Mouse (Mus musculus) layer of hippocampus, adult 2 months (tissue): ENCODE data around the gene Tmem200b. TPM values are rescaled to one million over a fixed set of nuclear protein-coding genes. Genes with fewer than 3 reads are reported as not detected.
A peak's percentile ranks its signal among the peaks of the same experiment; 100 is the strongest.

Experiments used
- DNase-seq, 2 experiments: peaks; one replicate each; pipeline ENCODE4 v3.0.0; 2022; ENCODE audit warnings: low spot score in 2 of 2
- H3K27ac ChIP-seq: fragments of 200-600 bp; 2 replicates; pipeline ENCODE4 v1.8.1; 2022
- H3K4me3 ChIP-seq: fragments of 200-600 bp; 2 replicates; pipeline ENCODE4 v1.8.1; 2022; ENCODE audit warnings: mild to moderate bottlenecking
- CTCF ChIP-seq: fragments of 200-600 bp; conservative IDR thresholded peaks from 2 replicates; pipeline ENCODE4 v1.8.1; 2022; ENCODE audit warnings: antibody characterized with exemption, mild to moderate bottlenecking, moderate library complexity
- total RNA-seq, 2 experiments: library from RNA; stranded (reverse); gene quantifications; 2 replicates each; pipeline ENCODE4 v1.2.3; 2021

Tmem200b gene
- total RNA-seq, 2 experiments from 2014 or later, result 1.5 to 1.7 TPM

DNA sequence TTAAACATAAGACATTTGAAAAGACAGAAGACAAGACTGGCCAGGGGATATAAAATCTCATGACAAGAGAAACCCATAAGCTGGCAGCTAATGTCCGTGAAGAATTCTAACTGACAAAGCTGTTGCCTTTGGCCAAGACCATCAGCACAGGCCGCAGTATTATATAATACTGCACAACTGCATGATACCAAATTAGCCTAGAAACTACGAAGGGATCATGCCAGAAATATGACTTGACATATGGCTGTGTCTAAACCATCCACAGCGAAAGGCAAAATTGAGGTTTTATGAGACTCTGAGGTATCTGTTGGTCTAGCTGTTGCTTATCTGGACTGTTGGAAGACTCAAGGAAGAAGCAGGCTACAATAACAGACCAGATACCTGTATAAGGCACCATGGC lies 19.3 kb downstream of the Tmem200b start:
- TF ChIP-seq CTCF, result no peak
- DNase-seq, result no peak
- no peak overlapping the region for H3K4me3 ChIP-seq
- no peak overlapping the region for H3K27ac ChIP-seq

DNA sequence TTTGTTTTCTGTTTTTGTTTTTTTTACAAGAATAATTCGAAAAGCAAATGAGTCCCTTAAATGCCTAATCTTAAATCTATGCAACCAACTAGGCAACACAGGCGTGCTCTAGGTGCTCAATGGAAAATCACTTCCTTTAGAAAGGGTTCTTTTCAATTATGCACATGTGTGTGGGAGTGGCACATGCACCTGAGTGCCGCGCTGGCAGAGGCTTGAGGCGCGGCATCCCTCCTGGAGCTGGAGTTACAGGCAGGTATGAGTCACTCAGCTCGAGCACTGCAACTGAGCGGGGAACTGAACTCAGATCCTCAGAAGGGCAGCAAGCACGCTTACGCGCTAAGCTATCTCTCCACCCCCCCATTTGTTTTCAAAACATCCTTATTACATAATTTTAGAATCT lies 26.3 kb downstream of the Tmem200b start:
- no peak overlapping the region for H3K4me3 ChIP-seq
- no peak for DNase-seq
- no peak for TF ChIP-seq CTCF
- no peak overlapping the region for H3K27ac ChIP-seq

DNA sequence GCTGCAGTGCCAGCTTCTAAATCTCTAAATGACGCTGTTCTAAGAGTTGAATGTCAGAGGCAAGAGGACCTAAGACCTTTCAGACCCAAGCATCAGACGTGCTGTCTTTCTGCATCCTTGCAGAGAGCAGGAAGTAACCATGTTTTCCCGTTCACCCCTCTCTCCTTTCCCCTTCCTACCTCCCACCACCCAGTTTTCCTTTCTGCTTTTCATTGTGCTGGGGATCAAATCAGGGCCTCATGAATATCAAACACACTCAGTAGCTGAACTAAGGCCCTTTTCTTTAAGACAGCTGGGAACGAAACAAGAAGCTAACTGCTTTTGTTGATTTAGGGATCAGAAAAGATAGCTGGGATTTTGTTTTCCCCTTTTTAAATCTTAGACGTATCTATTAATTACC lies 28.3 kb downstream of the Tmem200b start:
- Histone ChIP-seq H3K27ac (no peak overlapping the region), H3K4me3 (no peak overlapping the region)
- TF ChIP-seq CTCF, result no peak
- DNase-seq, result no peak

DNA sequence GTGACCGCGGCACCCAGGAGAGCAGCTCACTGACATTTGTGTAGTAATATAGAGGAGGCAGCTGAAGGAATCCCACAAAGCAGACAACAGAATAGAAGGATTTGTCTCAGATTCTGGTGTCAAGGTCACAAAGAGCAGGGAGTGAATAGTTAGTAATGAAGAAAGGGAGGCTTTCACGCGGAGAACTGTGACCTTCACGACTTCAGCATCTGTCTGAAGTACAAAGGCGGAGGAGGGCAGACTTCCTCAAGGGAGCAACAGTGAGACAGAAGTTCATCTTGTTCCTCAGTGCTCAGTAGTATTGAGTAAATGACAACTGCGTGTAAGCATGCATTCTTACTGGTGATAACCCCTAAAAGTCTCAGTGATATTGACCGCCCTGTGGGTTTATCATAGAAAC lies 29.1 kb downstream of the Tmem200b start:
- no peak for TF ChIP-seq CTCF
- no peak overlapping the region for H3K4me3 ChIP-seq
- no peak overlapping the region for H3K27ac ChIP-seq
- DNase-seq, result no peak

DNA sequence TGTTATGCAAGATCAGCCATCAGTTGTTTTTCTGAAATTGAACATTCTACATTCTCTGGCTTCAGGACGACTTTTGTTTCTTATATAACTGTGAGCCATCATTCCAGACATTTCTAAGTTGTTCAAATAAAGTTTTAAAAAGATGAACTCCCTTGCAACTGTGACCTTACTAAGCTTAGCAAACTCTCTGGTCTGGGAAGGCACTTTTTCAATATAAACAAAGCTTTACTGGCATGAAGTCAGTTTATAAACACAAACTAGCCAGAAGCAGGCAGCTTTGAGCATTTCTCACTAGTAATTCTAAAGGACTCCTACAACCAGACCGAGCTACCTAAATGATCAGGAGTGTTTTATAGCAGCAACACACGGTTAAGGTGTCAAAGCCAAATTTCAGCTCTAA lies 35.6 kb downstream of the Tmem200b start:
- no peak for TF ChIP-seq CTCF

DNA sequence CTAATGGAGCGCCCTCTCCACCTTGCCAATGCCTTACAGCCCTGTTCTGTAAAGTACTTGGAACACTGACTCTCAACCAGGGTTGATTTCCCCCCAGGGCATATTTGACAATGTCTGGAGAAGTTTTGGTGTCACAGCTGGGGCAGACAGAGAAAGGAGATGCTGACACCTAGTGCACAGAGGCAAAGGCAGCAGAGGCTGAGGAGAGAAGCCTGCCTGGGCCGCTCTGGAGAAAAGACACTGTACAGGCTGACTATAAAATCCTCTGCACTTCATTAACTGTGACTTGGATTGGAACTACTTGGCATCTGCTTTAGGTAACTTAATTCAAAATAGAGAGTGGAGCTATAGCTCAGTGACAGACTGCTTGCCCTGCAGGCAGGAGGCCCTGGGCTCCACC lies 47.3 kb downstream of the Tmem200b start:
- Histone ChIP-seq H3K4me3 (no peak overlapping the region), H3K27ac (no peak overlapping the region)
- DNase-seq, result no peak
- peak; percentile 61 for TF ChIP-seq CTCF

More for the DNA sequence above, 35.6 kb downstream of the Tmem200b start:
- no peak for DNase-seq
- H3K4me3 ChIP-seq, result no peak overlapping the region
- H3K27ac ChIP-seq, result no peak overlapping the region

DNA sequence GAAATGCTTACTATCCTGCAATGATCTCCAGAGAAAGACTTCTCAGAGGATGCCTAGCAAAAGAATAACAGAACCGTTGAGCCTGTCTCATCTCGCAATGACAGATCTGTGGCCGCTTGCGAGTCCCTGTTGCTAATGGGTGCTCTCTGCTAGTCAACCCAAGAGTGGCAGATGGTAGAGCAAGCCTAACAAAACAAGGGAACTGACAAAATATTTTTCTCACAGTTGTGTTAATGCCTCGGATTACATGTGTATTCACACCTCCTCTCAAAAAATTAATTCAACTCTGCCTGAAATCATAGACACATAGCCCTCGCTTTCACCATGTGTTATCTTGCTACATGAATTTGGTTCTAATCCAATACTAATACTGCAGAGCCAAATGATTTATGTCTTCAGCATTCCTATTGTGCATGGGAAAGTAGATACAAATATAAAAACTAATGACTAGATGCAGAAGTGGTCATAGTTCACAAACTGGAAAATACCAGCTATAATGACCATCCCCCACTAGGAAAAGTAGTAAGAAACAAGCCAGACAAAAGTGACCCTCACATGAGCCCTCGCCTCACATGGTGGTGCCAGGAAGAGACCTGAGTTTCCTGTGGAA lies 48.8 kb downstream of the Tmem200b start:
- peak; percentile 32 to 60 for DNase-seq
- H3K4me3 ChIP-seq, result no peak overlapping the region
- no peak for TF ChIP-seq CTCF
- H3K27ac ChIP-seq, result no peak overlapping the region

Other genes starting within 250 kb of the Tmem200b start
- gene Ptpru, start 83.5 kb upstream of the Tmem200b start, total RNA-seq, result 100 to 1,000 TPM; 101 to 108 TPM
- gene Mecr, start 78.3 kb upstream of the Tmem200b start, total RNA-seq, result 10 to 100 TPM; 33.1 to 35.8 TPM
- gene Srsf4, start 48.2 kb upstream of the Tmem200b start, total RNA-seq, result 10 to 100 TPM; 67.3 to 75.0 TPM
- not detected for gene Gm10300, start 152.9 kb downstream of the Tmem200b start, total RNA-seq
- gene Epb41, start 153.6 kb downstream of the Tmem200b start, total RNA-seq, result 10 to 100 TPM; 21.5 to 23.2 TPM
- 10 to 100 TPM in 1 of 2 experiments, 1 to 10 TPM in 1; 9.2 to 10.4 TPM for gene Oprd1, start 222.7 kb downstream of the Tmem200b start, total RNA-seq